8 mouse cellular contexts compared by ENCODE assay signal in genomic region chr2:165035058-165035431, GRCm38 (mm10). TPM values are rescaled to one million over a fixed set of nuclear protein-coding genes. Genes with fewer than 3 reads are reported as not detected.
DNase-seq lines count a peak whose midpoint lies in the region; ATAC-seq lines count a peak whose summit lies in the region.

No protein-coding gene starts in this region.

- 47% methylated on average over 5 of the region's 5 CpGs for WGBS in kidney, embryonic 16.5 days
- 38% methylated on average over 5 of the region's 5 CpGs for WGBS in embryonic facial prominence, embryonic 14.5 days
- WGBS in intestine, embryonic 15.5 days, result 40% methylated on average over 5 of the region's 5 CpGs
- WGBS in neural tube, embryonic 12.5 days, result 14% methylated on average over 5 of the region's 5 CpGs

- no peak for ATAC-seq in kidney, embryonic 16.5 days (ENCODE audit: low FRiP score, low TSS enrichment)
- no peak for ATAC-seq in embryonic facial prominence, embryonic 14.5 days (ENCODE audit: low read depth)
- ATAC-seq in intestine, embryonic 15.5 days, result no peak; the same call in 1 of the 2 replicates
- no peak; the same call in 1 of the 2 replicates for ATAC-seq in neural tube, embryonic 12.5 days (ENCODE audit: low FRiP score, low read depth)

- no peak overlapping the region for H3K27ac ChIP-seq in kidney, embryonic 16.5 days (ENCODE audit: low read length)
- 0 out of 2 replicates have a peak overlapping the region, but pooled peaks have one; percentile 3 for H3K27ac ChIP-seq in embryonic facial prominence, embryonic 14.5 days (replicated peaks; ENCODE audit: low read depth, low read length)
- 0 out of 2 replicates have a peak overlapping the region, but pooled peaks have one; percentile 9 for H3K27ac ChIP-seq in intestine, embryonic 15.5 days
- peak overlapping the region; percentile 74; the same call in 1 of the 2 replicates for H3K27ac ChIP-seq in neural tube, embryonic 12.5 days

- H3K4me1 ChIP-seq in kidney, embryonic 16.5 days (ENCODE audit: insufficient read depth, low read length), result peaks cover 22% of the 10 kb centered on the region
- peaks cover 17% of the 10 kb centered on the region for H3K4me1 ChIP-seq in embryonic facial prominence, embryonic 14.5 days (ENCODE audit: control insufficient read depth, insufficient read depth, low read length)
- H3K4me1 ChIP-seq in intestine, embryonic 15.5 days (replicated peaks), result peaks cover 12% of the 10 kb centered on the region
- peaks cover 33% of the 10 kb centered on the region for H3K4me1 ChIP-seq in neural tube, embryonic 12.5 days

- H3K9ac ChIP-seq in kidney, embryonic 16.5 days (replicated peaks; ENCODE audit: low read length), result peak overlapping the region; percentile 57; the same call in 1 of the 2 replicates
- no peak overlapping the region for H3K9ac ChIP-seq in embryonic facial prominence, embryonic 14.5 days (ENCODE audit: low read depth, low read length)
- no peak overlapping the region for H3K9ac ChIP-seq in intestine, embryonic 15.5 days
- no peak overlapping the region; the same call in 1 of the 2 replicates for H3K9ac ChIP-seq in neural tube, embryonic 12.5 days

- no peaks in the 10 kb centered on the region for H3K27me3 ChIP-seq in kidney, embryonic 16.5 days (ENCODE audit: insufficient read depth, low read length)
- no peaks in the 10 kb centered on the region for H3K27me3 ChIP-seq in embryonic facial prominence, embryonic 14.5 days (replicated peaks; ENCODE audit: control insufficient read depth, insufficient read depth, low read length)
- H3K27me3 ChIP-seq in intestine, embryonic 15.5 days (replicated peaks), result no peaks in the 10 kb centered on the region
- no peaks in the 10 kb centered on the region for H3K27me3 ChIP-seq in neural tube, embryonic 12.5 days (replicated peaks)

- H3K4me2 ChIP-seq in kidney, embryonic 16.5 days (replicated peaks; ENCODE audit: low read depth, low read length), result peak overlapping the region; percentile 58
- H3K4me2 ChIP-seq in embryonic facial prominence, embryonic 14.5 days (ENCODE audit: low read depth, low read length), result peak overlapping the region; percentile 40
- H3K4me2 ChIP-seq in intestine, embryonic 15.5 days (replicated peaks), result peak overlapping the region; percentile 77
- peak overlapping the region; percentile 88 for H3K4me2 ChIP-seq in neural tube, embryonic 12.5 days (replicated peaks)

- peak overlapping the region; percentile 87 for H3K4me3 ChIP-seq in kidney, embryonic 16.5 days (ENCODE audit: low read length)
- H3K4me3 ChIP-seq in embryonic facial prominence, embryonic 14.5 days (ENCODE audit: low read depth, low read length), result peak overlapping the region; percentile 74
- H3K4me3 ChIP-seq in intestine, embryonic 15.5 days (replicated peaks), result peak overlapping the region; percentile 97
- H3K4me3 ChIP-seq in neural tube, embryonic 12.5 days, result peak overlapping the region; percentile 92; the same call in 1 of the 2 replicates

- no peaks in the 10 kb centered on the region for H3K9me3 ChIP-seq in kidney, embryonic 16.5 days (ENCODE audit: low read length)
- no peaks in the 10 kb centered on the region for H3K9me3 ChIP-seq in embryonic facial prominence, embryonic 14.5 days (ENCODE audit: control insufficient read depth, low read length)
- H3K9me3 ChIP-seq in intestine, embryonic 15.5 days, result no peaks in the 10 kb centered on the region
- H3K9me3 ChIP-seq in neural tube, embryonic 12.5 days, result no peaks in the 10 kb centered on the region

- no peak for DNase-seq in kidney, postnatal 14 days
- DNase-seq in embryonic facial prominence, embryonic 14.5 days (ENCODE audit: low spot score), result no peak
- no peak for DNase-seq in gastrocnemius, postnatal 10 days
- DNase-seq in ovary, adult 18-20 months (ENCODE audit: low spot score), result no peak
- DNase-seq in gastrocnemius, adult 8-10 months (ENCODE audit: low spot score in 2 of 2), result no peak

- H3K36me3 ChIP-seq in kidney, embryonic 16.5 days (ENCODE audit: insufficient read depth, low read length), result no peaks in the 10 kb centered on the region
- no peaks in the 10 kb centered on the region for H3K36me3 ChIP-seq in embryonic facial prominence, embryonic 14.5 days (ENCODE audit: control insufficient read depth, insufficient read depth, low read length)
- H3K36me3 ChIP-seq in intestine, embryonic 15.5 days, result no peaks in the 10 kb centered on the region
- no peaks in the 10 kb centered on the region for H3K36me3 ChIP-seq in neural tube, embryonic 12.5 days

RNA-seq across cellular contexts. Expression of gene Ncoa5, which starts 0.4 kb away (rescaled TPM):
- polyA plus RNA-seq in kidney, embryonic 16.5 days (2015; fragmentation: Nextera tagmentation; extraction: Ambion mirVana), result 69.8 and 79.5 TPM in 2 replicates
- 48.7 and 53.2 TPM in 2 replicates for polyA plus RNA-seq in embryonic facial prominence, embryonic 14.5 days (2014; fragmentation: Nextera tagmentation; extraction: Ambion mirVana)
- 47.4 and 48.8 TPM in 2 replicates for polyA plus RNA-seq in intestine, embryonic 15.5 days (2015; fragmentation: Nextera tagmentation; extraction: Ambion mirVana)
- polyA plus RNA-seq in neural tube, embryonic 12.5 days (2016; fragmentation: Nextera tagmentation; extraction: Ambion mirVana), result 121 and 123 TPM in 2 replicates
- 10 to 100 TPM; 13.4 to 20.4 TPM for total RNA-seq in gastrocnemius, postnatal 10 days (2021)
- 10 to 100 TPM in 3 of 4 experiments, 1 to 10 TPM in 1; 9.0 to 15.5 (median 10.6) TPM for total RNA-seq in gastrocnemius, adult 8-10 months (2022)

RNA-seq across cellular contexts. Expression of gene Cd40, which starts 20.4 kb away (rescaled TPM):
- 9.3 and 12.5 TPM in 2 replicates for polyA plus RNA-seq in kidney, embryonic 16.5 days (2015; fragmentation: Nextera tagmentation; extraction: Ambion mirVana)
- 4.2 and 6.4 TPM in 2 replicates for polyA plus RNA-seq in embryonic facial prominence, embryonic 14.5 days (2014; fragmentation: Nextera tagmentation; extraction: Ambion mirVana)
- polyA plus RNA-seq in intestine, embryonic 15.5 days (2015; fragmentation: Nextera tagmentation; extraction: Ambion mirVana), result 8.5 and 9.3 TPM in 2 replicates
- polyA plus RNA-seq in neural tube, embryonic 12.5 days (2016; fragmentation: Nextera tagmentation; extraction: Ambion mirVana), result 6.8 and 8.0 TPM in 2 replicates
- total RNA-seq in gastrocnemius, postnatal 10 days (2021), result under 1 TPM; 0.95 to 0.96 TPM
- total RNA-seq in gastrocnemius, adult 8-10 months (2022), result under 1 TPM; 0.27 to 0.83 (median 0.55) TPM

RNA-seq across cellular contexts. Expression of gene 1700025C18Rik, which starts 55.5 kb away (rescaled TPM):
- not detected in 2 replicates for polyA plus RNA-seq in kidney, embryonic 16.5 days (2015; fragmentation: Nextera tagmentation; extraction: Ambion mirVana)
- not detected in 2 replicates for polyA plus RNA-seq in embryonic facial prominence, embryonic 14.5 days (2014; fragmentation: Nextera tagmentation; extraction: Ambion mirVana)
- polyA plus RNA-seq in intestine, embryonic 15.5 days (2015; fragmentation: Nextera tagmentation; extraction: Ambion mirVana), result not detected in 2 replicates
- polyA plus RNA-seq in neural tube, embryonic 12.5 days (2016; fragmentation: Nextera tagmentation; extraction: Ambion mirVana), result not detected in 2 replicates
- total RNA-seq in gastrocnemius, postnatal 10 days (2021), result not detected
- total RNA-seq in gastrocnemius, adult 8-10 months (2022), result not detected
